Mouse (Mus musculus) effector memory CD4-positive, alpha-beta T cell, adult 7 months (primary cell): ENCODE measurements around the gene Hist1h4n. TPM values are rescaled to one million over a fixed set of nuclear protein-coding genes. Genes with fewer than 3 reads are reported as not detected.

Experiments used
- polyA plus RNA-seq: library from polyadenylated mRNA; unstranded; fragments of 100-300 nt; shearing (Covaris generic); gene quantifications from one replicate; pipeline ENCODE4 v1.2.1, GENCODE M21; 2017

Gene Hist1h4n
- 20.0 TPM for polyA plus RNA-seq

DNA sequence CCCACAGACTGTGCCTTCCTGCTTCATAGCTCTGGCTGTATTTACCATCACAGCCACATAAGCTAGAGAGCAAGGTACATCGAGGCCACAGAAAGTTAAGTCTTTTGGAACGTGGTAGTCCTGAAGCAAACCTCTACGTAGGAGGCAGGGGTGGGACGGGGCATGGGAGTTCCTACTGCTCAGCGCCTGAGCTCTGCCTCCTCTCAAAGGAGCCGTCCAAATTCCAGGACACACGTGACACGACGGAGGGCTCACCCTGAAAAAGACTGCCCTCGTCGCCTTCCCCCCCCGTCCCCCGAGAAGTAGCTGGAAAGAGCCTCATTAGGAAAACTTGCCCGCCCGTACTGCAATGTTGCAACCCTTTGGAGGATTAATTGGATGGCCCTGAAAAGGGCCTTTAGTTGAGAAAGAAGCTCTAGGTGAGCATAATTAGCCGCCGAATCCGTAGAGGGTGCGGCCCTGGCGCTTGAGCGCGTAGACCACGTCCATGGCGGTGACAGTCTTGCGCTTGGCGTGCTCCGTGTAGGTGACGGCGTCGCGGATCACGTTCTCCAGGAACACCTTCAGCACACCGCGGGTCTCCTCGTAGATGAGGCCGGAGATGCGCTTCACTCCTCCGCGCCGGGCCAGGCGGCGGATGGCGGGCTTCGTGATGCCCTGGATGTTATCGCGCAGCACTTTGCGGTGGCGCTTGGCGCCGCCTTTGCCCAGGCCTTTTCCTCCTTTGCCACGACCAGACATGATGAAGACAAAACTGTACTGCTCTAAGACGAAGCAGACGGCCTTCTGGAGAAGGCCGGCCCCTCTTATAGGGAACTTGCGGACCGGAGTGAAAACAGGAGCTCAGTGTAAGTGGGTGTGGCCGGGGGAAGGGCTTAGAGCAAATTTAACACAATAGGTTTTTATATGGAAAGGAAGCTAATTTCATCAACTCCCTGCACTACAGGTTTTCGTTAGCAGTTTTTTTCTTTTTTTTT lies at the start of gene Hist1h4n:
Hist1h4n (minus strand) TSS at position 779 of the 977 bp plus-strand sequence.

DNA sequence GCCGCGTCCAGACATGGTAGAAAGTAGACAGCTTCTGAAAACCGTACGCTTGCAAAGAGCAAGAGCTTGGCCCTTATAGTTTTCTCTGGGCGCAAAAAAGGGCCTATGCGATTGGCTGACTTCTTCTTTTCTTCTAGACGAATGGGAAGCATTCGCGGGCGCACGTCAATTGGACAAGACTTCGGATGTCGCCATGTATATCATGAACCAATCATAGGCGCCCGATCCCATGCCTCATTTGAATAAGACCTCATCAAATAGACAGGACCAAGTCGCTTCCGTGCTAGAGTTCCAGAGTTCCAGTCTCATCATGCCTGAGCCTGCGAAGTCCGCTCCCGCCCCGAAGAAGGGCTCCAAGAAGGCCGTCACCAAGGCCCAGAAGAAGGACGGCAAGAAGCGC lies 1.5 kb upstream of the Hist1h4n start, which contains the start of the genes Hist1h2ap and Hist1h2br:
Hist1h2ap (minus strand) TSS at position 47 of the 400 bp plus-strand sequence.
Hist1h2br (plus strand) TSS at position 283 of the 400 bp plus-strand sequence.

GRCm38 (mm10) chr13:21811539-21811938 lies 20.5 kb downstream of the Hist1h4n start, which contains the start of gene Hist1h4m:
Gene Hist1h4m (plus strand): TSS chr13:21811746.

GRCm38 (mm10) chr13:21810073-21810472 lies 21.9 kb downstream of the Hist1h4n start, which contains the start of the genes Hist1h2bq and Hist1h2ao:
Gene Hist1h2bq (minus strand): TSS chr13:21810197.
Gene Hist1h2ao (plus strand): TSS chr13:21810465.

GRCm38 (mm10) chr13:21786899-21787629 lies 44.9 kb downstream of the Hist1h4n start, which contains the start of the genes Hist1h2an and Hist1h2bp:
Gene Hist1h2an (minus strand): TSS chr13:21787218.
Gene Hist1h2bp (plus strand): TSS chr13:21787461.

GRCm38 (mm10) chr13:21783255-21783617 lies 48.8 kb downstream of the Hist1h4n start, which contains the start of gene Hist1h3i:
Gene Hist1h3i (minus strand): TSS chr13:21783370.

Other genes with a start within 250 kb of the Hist1h4n start
- not detected for gene Olfr1362, start 218.2 kb downstream of the Hist1h4n start, polyA plus RNA-seq
- gene Olfr11, start 189.7 kb downstream of the Hist1h4n start, polyA plus RNA-seq = not detected
- gene Olfr1361, start 168.8 kb downstream of the Hist1h4n start, polyA plus RNA-seq = not detected
- 0.26 TPM for gene Olfr1360, start 154.8 kb downstream of the Hist1h4n start, polyA plus RNA-seq
- not detected for gene Olfr1359, start 134.1 kb downstream of the Hist1h4n start, polyA plus RNA-seq
- gene Hist1h2bl, start 116.1 kb downstream of the Hist1h4n start, polyA plus RNA-seq = not detected
- not detected for gene Hist1h2ai, start 115.8 kb downstream of the Hist1h4n start, polyA plus RNA-seq
- 3.6 TPM for gene Hist1h3h, start 114.5 kb downstream of the Hist1h4n start, polyA plus RNA-seq
- gene Hist1h2bm, start 110.2 kb downstream of the Hist1h4n start, polyA plus RNA-seq = not detected
- gene Hist1h4j, start 97.1 kb downstream of the Hist1h4n start, polyA plus RNA-seq = 0.93 TPM
- gene Hist1h4k, start 81.7 kb downstream of the Hist1h4n start, polyA plus RNA-seq = 15.4 TPM
- not detected for gene Hist1h2ak, start 78.4 kb downstream of the Hist1h4n start, polyA plus RNA-seq
- not detected for gene Hist1h2bn, start 78.1 kb downstream of the Hist1h4n start, polyA plus RNA-seq
- not detected for gene Hist1h1b, start 51.6 kb downstream of the Hist1h4n start, polyA plus RNA-seq
- not detected for gene Hist1h3i, start 48.8 kb downstream of the Hist1h4n start, polyA plus RNA-seq
- not detected for gene Hist1h2an, start 45.0 kb downstream of the Hist1h4n start, polyA plus RNA-seq
- gene Hist1h2bp, start 44.7 kb downstream of the Hist1h4n start, polyA plus RNA-seq = not detected
- 4.2 TPM for gene Hist1h2bq, start 22.0 kb downstream of the Hist1h4n start, polyA plus RNA-seq
- not detected for gene Hist1h2ao, start 21.7 kb downstream of the Hist1h4n start, polyA plus RNA-seq
- not detected for gene Hist1h4m, start 20.4 kb downstream of the Hist1h4n start, polyA plus RNA-seq
- gene Hist1h2ap, start 1.3 kb upstream of the Hist1h4n start, polyA plus RNA-seq = 30.1 TPM
- 4.6 TPM for gene Hist1h2br, start 1.5 kb upstream of the Hist1h4n start, polyA plus RNA-seq
- gene Zfp184, start 112.9 kb upstream of the Hist1h4n start, polyA plus RNA-seq = 2.4 TPM
- gene Pom121l2, start 149.0 kb upstream of the Hist1h4n start, polyA plus RNA-seq = not detected
- 6.0 TPM for gene Prss16, start 177.5 kb upstream of the Hist1h4n start, polyA plus RNA-seq
- not detected for gene Hist1h2ah, start 203.4 kb upstream of the Hist1h4n start, polyA plus RNA-seq
- gene Hist1h2bk, start 203.7 kb upstream of the Hist1h4n start, polyA plus RNA-seq = not detected
- 10.9 TPM for gene Hist1h4i, start 209.2 kb upstream of the Hist1h4n start, polyA plus RNA-seq
- gene Hist1h2ag, start 210.7 kb upstream of the Hist1h4n start, polyA plus RNA-seq = not detected
- gene Hist1h2bj, start 211.0 kb upstream of the Hist1h4n start, polyA plus RNA-seq = 1.3 TPM